Mouse (Mus musculus): ENCODE data around the gene Acsf3.

- TF ChIP-seq CTCF (IDR thresholded peaks at IDR 0.05; ENCODE audit: low read depth): no peak
- TF ChIP-seq EP300 (IDR thresholded peaks at IDR 0.05; ENCODE audit: low read depth): no peak
Measured at GRCm38 (mm10) chr8:122778703-122779239, 3.5 kb downstream of the Acsf3 start.
